Mouse (Mus musculus): ENCODE results near the gene Arpc5.

DNA sequence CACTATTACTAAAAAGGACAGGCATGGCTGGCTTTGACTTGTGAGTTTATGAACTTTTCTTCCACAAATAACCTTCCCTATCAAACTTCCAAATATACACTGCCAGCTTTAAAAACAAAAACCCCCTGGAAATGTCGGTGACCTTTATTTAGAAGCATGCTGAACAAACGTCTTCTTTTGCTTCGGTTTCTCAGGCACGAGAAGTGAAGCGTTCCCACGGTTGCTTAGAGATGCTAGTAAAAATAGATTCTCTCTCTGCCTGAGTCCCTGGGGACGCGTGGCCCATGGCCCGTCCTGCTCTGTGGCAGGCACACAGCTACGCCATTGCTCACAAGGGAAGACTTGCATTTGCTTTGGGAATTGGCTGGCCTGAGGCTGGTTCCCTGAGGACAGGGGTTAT lies 51.5 kb downstream of the Arpc5 start:
- TF ChIP-seq POLR2A (IDR thresholded peaks at IDR 0.05; ENCODE audit: control insufficient read depth, extremely low read depth, insufficient read depth, low read length, poor library complexity) (no peak), CTCF (IDR thresholded peaks at IDR 0.05; ENCODE audit: borderline replicate concordance, control insufficient read depth, extremely low read depth, insufficient read depth, low read length, poor library complexity) (no peak)

Measured in thymus, adult 2 months (tissue).